Mouse (Mus musculus) megakaryocyte progenitor cell, adult 5-6 weeks (primary cell): Measurements from ENCODE around the gene Ppa1. TPM values are rescaled to one million over a fixed set of nuclear protein-coding genes. Genes with fewer than 3 reads are reported as not detected.

Source experiments
- ATAC-seq: replicated peaks from 2 replicates; pipeline ENCODE4 v1.8.0; 2016; ENCODE audit warnings: mild to moderate bottlenecking, moderate TSS enrichment, inconsistent platforms; ENCODE audit not compliant: poor library complexity
- total RNA-seq, 2 experiments: library from RNA; stranded (forward) in 1 of 2; stranded (reverse) in 1 of 2; fragments of 157-497, 149-512 nt in 1 of 2; fragments of 200-1000 nt in 1 of 2; gene quantifications; 2 replicates each; pipeline versions ENCODE4 v1.2.3 to v1.2.4; 2015 to 2017

Ppa1 gene
- total RNA-seq, 2 experiments from 2014 or later = 95.4 to 139 TPM

DNA sequence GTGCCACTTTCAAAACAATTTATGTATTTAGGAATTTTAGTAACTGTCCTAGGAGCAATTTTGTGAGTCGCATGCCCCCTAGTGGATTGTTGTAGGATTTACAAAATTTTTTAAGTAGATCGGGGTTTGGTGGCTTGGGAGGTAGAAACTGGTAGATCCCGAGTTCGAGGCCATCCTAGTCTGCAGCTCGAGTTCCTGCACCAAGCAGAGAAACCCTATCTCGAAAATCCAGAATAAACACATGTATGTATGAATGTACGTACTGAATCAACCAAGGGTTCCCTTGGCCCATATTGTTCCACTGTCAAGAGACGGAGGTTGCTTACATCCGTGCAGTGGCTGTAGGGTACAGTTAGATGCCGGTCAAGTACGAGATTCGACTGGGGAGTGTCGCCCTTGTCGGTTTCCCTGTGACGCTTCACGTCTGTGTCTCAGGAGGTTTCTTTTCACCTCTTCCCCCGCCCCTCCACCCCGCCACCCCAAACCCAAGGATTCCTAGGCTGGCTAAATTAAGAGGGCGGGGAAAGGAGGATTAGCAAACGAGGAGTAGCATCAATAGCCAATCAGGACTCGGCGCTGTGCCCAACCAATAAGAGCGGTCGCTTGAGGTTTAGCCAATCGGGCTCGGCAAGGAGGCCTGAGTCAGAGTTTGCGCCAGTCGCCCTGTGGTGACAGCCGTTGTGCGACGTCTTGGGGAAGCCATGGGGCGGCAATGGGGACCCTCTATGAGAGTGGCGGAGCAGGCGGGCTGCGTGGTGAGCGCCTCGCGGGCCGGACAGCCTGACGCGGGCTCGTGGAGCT lies 46.7 kb downstream of the Ppa1 start, which contains the start of gene Tysnd1:
Gene Tysnd1, plus strand, starts transcription at position 645 of the 801 bp plus-strand sequence.
- ATAC-seq = peak; percentile 97

DNA sequence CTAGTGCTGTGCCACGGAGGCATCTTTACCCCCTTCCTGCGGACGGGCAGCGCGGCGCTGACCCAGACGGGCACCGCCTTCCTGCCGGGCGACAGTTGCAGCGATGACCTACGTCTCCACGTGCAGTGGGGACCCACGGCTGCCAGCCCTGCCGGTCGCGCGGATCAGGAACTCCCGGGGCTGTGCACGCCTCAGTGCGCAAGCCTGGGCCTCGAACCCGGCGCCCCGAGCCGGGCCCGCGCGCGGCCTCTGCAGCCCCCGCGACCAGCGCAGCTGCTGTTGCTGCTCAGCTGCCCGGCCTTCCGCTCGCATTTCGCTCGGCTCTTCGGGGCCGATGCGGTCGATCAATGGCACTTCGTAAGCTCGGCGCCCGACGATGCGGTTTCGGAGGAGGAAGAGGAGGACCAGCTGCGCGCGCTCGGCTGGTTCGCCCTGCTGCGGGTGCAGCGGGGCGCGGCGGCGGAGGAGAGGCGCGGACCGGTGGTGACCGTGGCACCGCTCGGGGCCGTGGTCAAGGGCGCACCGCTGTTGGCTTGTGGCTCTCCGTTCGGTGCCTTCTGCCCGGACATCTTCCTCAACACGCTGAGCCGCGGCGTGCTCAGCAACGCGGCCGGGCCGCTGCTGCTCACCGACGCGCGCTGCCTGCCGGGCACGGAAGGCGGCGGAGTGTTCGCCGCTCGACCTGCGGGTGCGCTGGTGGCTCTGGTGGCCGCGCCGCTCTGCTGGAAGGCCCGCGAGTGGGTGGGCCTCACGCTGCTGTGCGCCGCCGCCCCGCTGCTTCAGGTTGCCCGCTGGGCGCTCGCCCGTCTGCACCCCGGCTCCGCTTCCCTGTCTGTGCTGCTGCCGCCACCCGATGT lies 47.6 kb downstream of the Ppa1 start:
- ATAC-seq = peak; percentile 13; the same call in 1 of the 2 replicates

DNA sequence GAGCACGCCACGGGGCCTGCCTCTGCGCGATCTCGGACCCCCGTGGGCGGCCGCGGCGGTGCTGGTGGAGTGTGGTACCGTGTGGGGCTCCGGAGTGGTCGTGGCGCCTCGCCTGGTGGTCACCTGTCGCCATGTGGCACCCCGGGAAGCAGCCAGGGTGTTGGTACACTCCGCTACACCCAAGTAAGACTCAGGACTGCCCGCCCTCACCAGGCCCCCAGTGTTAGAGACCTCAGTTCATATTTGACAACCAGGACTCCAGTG lies 48.1 kb downstream of the Ppa1 start:
- no peak for ATAC-seq

DNA sequence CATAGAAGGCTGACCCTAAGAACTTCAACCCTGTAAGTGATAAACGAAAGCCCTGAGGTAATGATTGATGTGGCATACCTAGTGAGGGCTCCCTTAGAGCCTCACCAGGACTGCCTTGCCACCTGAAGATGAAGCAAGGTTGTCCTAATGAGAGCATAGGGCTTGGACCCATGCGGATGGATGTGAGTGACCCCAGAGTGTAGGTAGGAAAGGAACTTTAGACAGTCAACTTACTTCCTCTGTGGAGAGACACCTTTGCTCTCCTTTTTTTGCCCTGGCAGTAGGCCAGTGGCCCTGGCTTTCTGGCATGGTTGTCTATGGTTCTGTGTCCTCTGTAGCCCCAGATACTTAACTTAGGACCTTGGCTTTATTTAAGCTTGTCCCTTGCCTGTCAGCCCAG lies 48.7 kb downstream of the Ppa1 start:
- ATAC-seq = no peak

DNA sequence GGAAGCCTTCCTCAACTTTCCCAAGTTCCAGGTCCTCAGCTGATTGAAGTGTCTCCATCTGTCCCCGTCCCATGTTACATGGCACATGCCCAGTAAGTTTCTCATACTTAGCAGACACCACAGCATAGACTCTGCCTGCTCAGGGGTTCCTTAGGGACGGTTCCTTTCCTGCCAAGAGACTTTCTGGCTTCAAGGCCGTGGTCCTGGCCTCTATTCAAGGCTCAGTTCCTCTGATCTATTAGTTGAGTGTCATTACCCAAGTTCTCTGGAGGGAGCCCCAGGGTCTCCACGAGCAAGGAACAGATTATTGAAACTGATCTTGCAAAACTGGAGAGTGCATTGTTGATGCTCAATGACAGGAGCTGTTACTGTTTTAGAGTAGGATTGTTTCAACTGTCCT lies 56.3 kb downstream of the Ppa1 start:
- no peak for ATAC-seq

DNA sequence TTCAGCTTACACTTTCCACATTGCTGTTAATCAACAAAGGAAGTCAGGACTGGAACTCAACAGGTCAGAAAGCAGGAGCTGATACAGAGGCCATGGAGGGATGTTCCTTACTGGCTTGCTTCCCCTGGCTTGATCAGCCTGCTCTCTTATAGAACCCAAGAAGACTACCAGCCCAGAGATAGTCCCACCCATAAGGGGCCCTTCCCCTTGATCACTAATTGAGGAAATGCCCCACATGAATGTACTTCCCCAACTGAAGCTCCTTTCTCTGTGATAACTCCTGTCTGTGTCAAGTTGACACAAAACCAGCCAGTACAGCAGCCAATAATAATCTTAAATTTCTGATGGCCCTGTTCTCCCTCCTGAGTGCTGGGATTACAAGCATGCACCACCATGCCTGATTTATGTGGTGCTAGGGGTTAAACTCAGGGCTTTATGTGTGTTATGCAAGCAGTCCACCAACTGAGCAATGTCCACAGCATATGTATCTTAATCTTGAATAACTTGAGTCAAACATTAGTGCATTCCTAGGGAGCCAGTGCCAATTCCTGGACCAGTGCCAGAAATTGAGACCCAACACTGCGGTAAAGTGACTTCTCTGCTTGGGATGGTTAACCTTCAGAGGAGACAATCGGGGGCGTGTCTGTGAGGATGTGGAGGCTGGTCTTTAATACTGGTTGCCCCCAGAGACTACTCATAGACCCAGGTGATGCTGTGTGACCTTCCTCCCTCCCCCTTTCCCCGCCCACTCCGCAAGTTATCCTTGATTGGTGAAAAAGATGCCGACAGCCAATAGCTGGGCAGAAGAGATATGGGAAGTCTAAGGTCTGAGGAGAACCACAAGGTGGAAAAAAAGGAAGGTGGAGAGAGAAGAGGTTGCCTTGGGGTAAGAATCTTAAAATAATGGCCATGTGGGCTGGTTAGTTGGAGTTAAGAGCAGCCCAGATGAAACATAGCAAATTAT lies 58.3 kb downstream of the Ppa1 start:
- no peak for ATAC-seq

DNA sequence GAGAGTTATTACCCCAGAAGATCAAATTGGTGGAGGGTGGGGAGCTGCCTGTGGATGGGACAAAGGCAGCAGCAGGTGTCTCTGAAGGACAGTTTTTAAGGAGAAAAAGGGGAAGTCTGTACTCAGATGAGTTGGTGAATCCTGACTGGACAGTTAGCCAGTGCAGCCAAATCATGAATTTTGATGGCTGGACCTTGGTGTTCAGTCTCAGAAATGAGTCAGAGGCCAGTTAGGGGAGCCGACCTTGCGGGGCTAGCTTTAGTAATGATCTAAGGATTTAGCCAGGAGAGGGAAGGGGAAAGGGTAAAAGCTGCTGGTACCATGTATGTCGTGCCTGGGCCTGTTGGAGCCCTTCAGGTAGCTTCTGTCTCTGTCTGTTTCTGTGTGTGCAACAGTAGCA lies 65.2 kb downstream of the Ppa1 start:
- no peak for ATAC-seq

DNA sequence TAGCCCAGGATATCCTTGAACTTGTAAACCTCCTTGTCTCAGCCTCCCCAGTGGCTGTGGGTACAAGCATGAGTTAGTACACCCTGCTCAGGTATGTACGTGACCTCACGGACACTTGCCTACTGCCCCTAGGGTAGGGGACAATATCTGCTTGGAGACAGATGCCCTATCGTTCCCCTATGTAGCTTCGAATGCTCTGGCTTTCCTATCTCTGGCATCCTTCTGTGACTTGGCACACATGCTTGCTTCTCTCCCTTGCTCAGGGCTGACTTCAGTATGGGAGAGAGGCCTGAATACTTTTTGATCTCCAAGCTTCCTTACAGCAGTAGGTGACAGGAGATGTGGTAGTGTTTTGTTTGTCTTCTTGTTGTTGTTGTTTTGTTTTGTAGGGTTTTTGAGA lies 65.8 kb downstream of the Ppa1 start:
- peak; percentile 59 for ATAC-seq

DNA sequence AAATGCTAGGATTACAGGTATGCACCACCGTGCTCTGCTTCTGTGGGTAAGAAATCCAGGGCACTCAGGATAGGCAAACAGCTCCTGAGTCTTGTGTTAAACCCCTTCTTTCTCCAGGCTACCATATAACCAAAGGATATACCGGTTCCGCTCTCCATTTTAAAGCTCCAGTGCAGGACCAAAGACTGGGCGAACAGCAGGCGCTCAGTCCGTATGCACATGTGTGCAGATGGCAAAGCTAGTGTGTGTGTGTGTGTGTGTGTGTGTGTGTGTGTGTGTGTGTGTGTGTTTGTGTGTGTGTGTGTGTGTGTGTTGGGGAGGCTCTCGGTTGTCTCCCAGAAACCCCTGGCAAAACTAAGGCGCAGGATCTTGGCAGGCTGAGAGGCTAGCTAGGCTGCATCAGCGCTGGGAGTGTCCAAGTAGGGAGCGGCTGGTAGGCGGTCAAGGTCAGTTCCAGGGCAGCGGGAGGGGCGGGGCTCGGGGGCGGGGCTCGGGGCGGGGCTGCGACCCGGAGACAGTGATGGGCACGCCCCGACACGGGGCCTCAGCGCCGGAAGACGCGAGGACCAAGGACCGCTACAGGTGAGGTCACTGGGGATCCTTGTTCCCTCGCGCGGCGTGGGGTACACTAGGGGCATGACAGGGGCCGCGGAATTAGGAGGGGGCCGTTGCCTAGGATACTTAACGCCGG lies 66.6 kb downstream of the Ppa1 start, which contains the start of gene Aifm2:
Gene Aifm2, plus strand, starts transcription at position 493 of the 691 bp plus-strand sequence.
- ATAC-seq = peak; percentile 77

DNA sequence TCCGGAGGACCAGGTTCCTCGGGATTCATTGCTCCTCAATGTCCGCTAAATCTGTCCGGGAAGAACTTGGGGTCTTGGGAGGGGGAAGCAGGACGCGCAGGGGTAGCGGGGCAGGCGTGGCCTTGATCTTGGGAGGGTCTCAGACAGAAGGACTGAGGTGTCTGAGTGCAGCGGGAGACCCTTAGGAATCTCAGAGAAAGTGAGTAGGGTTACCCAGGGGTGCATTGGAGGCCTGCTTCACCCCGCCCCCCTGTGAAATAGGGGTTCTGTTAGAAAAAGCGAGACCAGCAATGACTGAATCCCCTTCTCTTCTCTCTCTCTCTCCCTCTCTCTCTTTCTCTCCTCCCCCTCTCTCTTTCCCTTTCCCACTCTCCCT lies 67.1 kb downstream of the Ppa1 start:
- no peak for ATAC-seq

DNA sequence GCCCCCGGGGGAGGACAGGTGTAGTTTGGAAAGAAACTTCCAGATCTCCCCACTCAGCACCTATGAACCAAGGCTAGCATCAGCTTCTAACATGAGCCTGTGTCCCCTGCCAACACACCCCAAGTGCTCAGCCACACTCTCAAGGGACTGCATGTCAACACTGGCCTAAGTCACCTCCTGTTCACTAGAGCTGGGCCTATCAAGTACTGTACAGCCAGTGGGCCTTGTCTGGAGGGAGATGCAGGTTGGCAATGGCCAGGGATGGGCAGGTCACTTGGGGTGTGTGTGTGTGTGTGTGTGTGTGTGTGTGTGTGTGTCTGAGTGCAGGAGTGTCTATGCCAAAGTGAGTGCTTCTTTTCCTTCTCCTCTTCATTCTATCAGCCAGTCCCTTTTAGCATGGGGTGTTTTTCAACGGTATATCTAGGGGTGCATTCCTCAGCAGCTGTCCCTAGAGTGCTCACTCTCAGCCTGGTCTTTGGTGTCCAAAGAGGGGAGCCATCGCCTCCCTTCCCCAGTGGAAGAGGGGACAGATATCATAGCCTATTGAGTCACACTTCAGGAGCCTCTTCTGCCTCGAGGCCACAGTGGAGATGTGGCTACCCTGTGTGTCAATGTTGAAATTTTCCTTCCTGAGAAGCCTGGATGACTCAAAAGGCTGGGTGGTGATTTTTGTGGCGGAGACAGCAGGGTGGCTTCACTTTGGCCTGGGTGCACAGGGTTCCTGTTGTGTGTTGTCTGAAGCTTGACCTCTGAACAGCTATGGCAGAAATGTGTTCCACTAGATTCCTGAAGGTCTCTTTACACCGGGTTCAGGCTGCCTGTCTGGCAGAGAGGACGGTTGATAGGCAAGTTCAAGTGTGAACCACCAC lies 67.9 kb downstream of the Ppa1 start:
- ATAC-seq = peak; percentile 53

DNA sequence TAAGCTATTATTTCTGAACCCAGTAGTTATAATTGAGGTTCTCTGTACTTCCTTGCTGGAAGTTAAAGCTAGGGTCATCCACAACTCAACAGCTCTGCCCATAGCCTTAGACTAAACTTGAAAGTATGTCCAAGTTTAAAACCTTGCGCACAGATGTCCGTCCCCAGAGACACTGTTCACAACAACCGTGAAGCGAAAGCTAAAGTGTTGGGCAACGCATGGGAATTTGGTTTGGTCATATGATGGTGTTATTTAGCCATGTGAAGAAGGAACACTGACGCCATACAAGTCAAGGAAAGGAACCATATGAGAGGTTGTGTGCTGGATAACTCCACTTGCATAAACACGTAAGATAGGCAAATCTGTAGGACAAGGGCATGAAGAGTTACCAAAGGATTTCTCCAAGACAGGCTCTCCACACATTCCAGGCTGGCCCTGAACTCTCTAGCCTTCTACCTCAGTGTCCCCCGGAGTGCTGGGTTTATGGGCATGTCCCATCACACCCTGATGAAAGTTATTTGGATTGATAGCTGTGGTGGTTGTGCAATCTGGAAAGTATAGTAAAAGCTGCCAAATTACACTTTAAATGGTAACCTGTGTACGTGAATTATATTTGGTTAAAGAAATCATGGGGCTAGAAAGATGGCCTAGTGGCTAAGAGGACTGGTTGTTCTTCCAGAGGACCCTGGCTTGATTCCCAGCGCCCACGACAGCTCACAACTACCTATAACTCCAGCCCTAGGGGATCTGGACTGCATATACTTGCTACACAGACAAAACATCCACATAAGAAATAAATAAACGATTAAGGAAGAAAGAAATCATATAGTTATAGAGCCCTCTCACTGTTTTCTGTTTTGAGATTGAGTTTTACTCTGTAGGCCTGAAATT lies 69.3 kb downstream of the Ppa1 start:
- ATAC-seq = no peak

DNA sequence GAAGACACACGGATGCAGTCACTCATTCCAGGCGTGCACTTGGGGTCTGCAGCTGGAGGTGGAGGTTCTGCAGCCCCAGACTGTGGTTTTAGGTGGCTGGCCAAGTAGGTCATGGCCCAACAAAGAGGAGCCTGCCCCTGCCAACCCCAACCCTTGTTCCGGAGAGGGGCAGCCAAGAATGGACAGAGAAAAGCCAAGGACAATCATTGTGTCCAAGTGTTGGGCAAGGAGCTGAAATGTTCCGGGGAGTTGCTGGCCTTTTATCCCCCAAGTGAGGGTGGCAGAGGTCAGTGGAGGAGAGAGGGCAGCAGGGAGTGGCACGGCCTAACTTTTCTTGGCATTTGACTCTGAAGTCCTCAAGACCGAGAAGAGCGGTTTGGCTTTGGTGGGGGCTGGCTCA lies 72.0 kb downstream of the Ppa1 start:
- ATAC-seq = no peak

DNA sequence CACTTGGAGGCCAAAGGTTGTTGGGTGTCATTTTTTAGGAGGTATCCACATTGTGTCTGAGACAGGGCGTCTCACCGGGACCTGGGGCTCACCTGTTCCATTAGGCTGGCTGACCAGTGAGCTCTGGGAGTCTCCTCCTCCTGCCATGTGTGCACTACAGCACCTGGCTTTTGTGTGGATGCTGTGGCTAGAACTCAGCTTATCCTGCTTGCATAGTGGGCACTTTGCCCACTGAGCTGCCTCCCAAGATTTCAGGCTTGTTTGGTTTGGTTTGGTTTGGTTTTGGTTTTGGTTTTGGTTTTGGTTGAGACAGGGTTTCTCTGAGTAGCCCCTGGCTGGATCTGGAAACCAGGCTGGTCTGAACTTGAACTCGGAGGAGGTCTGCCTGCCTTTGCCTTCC lies 73.9 kb downstream of the Ppa1 start:
- no peak for ATAC-seq

DNA sequence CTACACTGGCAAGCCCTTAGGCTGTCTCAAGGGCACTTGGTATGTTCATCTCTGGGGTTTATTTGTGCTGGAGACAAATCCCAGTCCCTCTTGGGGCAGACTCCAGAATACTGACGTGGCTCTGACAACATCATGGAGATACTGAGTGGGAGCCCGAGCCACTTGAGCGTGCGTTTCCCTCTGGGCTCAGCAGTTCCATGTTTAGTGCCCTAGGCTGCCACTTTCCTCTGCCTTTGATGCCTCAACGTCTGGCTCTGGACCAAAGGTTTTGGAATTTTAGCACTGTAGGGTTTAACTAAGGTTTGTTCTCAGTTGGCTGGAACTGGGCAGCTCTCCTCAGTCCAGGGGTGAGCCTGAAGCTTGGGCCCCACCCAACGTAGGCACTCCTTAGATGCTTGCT lies 74.9 kb downstream of the Ppa1 start:
- no peak for ATAC-seq
